Mouse (Mus musculus) thymus, adult 2 months (tissue): ENCODE data around the gene Creld1. TPM values are rescaled to one million over a fixed set of nuclear protein-coding genes. Genes with fewer than 3 reads are reported as not detected.

ENCODE experiments used
- DNase-seq: peaks from one replicate; pipeline ENCODE4 v3.0.0; 2021
- H3K27ac ChIP-seq: fragments of 200-500 bp; 2 replicates; pipeline ENCODE4 v1.5.1; 2012; ENCODE audit warnings: low read length, control low read depth; ENCODE audit not compliant: control insufficient read depth, insufficient read depth
- H3K27me3 ChIP-seq: fragments of 200-500 bp; 2 replicates; pipeline ENCODE4 v1.6.1; 2012; ENCODE audit warnings: mild to moderate bottlenecking, low read length, moderate library complexity, mixed read lengths; ENCODE audit not compliant: control insufficient read depth, insufficient read depth
- H3K36me3 ChIP-seq: fragments of 200-500 bp; 2 replicates; pipeline ENCODE4 v1.6.1; 2012; ENCODE audit warnings: mild to moderate bottlenecking, low read length, moderate library complexity; ENCODE audit not compliant: control insufficient read depth, insufficient read depth
- H3K4me1 ChIP-seq: fragments of 200-500 bp; replicated peaks from 2 replicates; pipeline ENCODE4 v1.6.1; 2012; ENCODE audit warnings: low read length; ENCODE audit not compliant: control insufficient read depth, insufficient read depth
- H3K4me3 ChIP-seq: fragments of 200-500 bp; 2 replicates; pipeline ENCODE4 v1.5.1; 2012; ENCODE audit warnings: mild to moderate bottlenecking, low read length, control low read depth, moderate library complexity; ENCODE audit not compliant: control insufficient read depth, insufficient read depth
- CTCF ChIP-seq: fragments of 200-500 bp; IDR thresholded peaks from 2 replicates; pipeline ENCODE4 v1.5.1; 2012; ENCODE audit warnings: mild to moderate bottlenecking, control low read depth, low read length, moderate library complexity, borderline replicate concordance; ENCODE audit not compliant: control insufficient read depth, poor library complexity, insufficient read depth; ENCODE audit errors: extremely low read depth
- POLR2A ChIP-seq: fragments of 200-500 bp; IDR thresholded peaks from 2 replicates; pipeline ENCODE4 v1.6.1; 2012; ENCODE audit warnings: mild to moderate bottlenecking, low read length, control low read depth, moderate library complexity; ENCODE audit not compliant: control insufficient read depth, poor library complexity, insufficient read depth; ENCODE audit errors: extremely low read depth
- WGBS: fragments of 180-500 bp; shearing (Covaris S2); methylation state at CpG from one replicate; pipeline ENCODE4 v1.1.7; 2018; 5-methylcytosine and 5-hydroxymethylcytosine counted together
- polyA plus RNA-seq: library from polyadenylated mRNA; depleted of rRNA; stranded (reverse); fragments of >200 nt; gene quantifications from 2 replicates; pipeline ENCODE4 v1.2.3, GENCODE M21; 2012; rRNA removed

The Creld1 gene
- polyA plus RNA-seq, 1 experiment = 16.1 TPM

DNA sequence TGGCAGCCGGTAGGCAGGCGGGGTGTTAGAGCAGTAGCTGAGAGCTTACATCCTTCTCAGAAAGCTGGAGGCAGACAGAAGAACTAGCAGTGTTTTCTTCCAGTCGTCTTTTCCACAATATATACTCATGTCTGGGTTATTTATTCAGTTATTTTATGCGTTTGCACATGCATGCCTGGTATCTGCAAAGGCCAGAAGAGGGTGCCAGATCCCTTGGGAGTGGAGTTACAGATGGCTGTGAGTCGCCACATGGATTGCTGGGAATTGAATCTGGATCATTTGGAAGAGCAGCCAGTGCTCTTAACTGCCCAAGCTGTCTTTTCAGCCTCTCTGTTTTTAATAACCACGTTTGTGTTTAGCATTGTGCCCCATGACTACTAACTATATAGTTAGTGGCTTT, 58.5 kb downstream of the Creld1 start:
- no peak overlapping the region for H3K27ac ChIP-seq
- no peak overlapping the region for H3K4me3 ChIP-seq
- TF ChIP-seq POLR2A (no peak), CTCF (no peak)
- no peak for DNase-seq
- WGBS = 91% methylated on average over 6 of the region's 6 CpGs
- no peaks in the 10 kb centered on the region for H3K27me3 ChIP-seq
- no peaks in the 10 kb centered on the region for H3K4me1 ChIP-seq
- no peaks in the 10 kb centered on the region for H3K36me3 ChIP-seq

Other genes with a start within 250 kb of the Creld1 start
- 80.0 and 82.9 TPM in 2 replicates for gene Mtmr14, start 245.5 kb upstream of the Creld1 start, polyA plus RNA-seq
- gene Cpne9, start 201.0 kb upstream of the Creld1 start, polyA plus RNA-seq = 0.65 and 1.5 TPM in 2 replicates
- 65.7 and 66.2 TPM in 2 replicates for gene Brpf1, start 176.2 kb upstream of the Creld1 start, polyA plus RNA-seq
- 23.1 and 23.4 TPM in 2 replicates for gene Ogg1, start 156.3 kb upstream of the Creld1 start, polyA plus RNA-seq
- 12.6 and 18.3 TPM in 2 replicates for gene Camk1, start 139.3 kb upstream of the Creld1 start, polyA plus RNA-seq
- gene Tada3, start 105.4 kb upstream of the Creld1 start, polyA plus RNA-seq = 31.6 and 32.6 TPM in 2 replicates
- 118 and 120 TPM in 2 replicates for gene Arpc4, start 105.2 kb upstream of the Creld1 start, polyA plus RNA-seq
- 38.4 and 43.1 TPM in 2 replicates for gene Ttll3, start 94.0 kb upstream of the Creld1 start, polyA plus RNA-seq
- 81.6 and 94.5 TPM in 2 replicates for gene Rpusd3, start 64.0 kb upstream of the Creld1 start, polyA plus RNA-seq
- gene Cidec, start 47.5 kb upstream of the Creld1 start, polyA plus RNA-seq = 103 and 116 TPM in 2 replicates
- gene Jagn1, start 40.7 kb upstream of the Creld1 start, polyA plus RNA-seq = 69.6 and 75.5 TPM in 2 replicates
- gene Il17re, start 24.8 kb upstream of the Creld1 start, polyA plus RNA-seq = 22.8 and 32.5 TPM in 2 replicates
- gene Il17rc, start 11.9 kb upstream of the Creld1 start, polyA plus RNA-seq = 14.3 and 15.4 TPM in 2 replicates
- gene Prrt3, start 18.6 kb downstream of the Creld1 start, polyA plus RNA-seq = 0.16 and 0.28 TPM in 2 replicates
- 54.5 and 59.7 TPM in 2 replicates for gene Emc3, start 48.4 kb downstream of the Creld1 start, polyA plus RNA-seq
- 13.3 and 17.4 TPM in 2 replicates for gene Fancd2, start 48.4 kb downstream of the Creld1 start, polyA plus RNA-seq
- not detected in 2 replicates for gene Fancd2os, start 117.4 kb downstream of the Creld1 start, polyA plus RNA-seq
- gene Brk1, start 121.5 kb downstream of the Creld1 start, polyA plus RNA-seq = 197 and 243 TPM in 2 replicates
- 33.5 and 37.9 TPM in 2 replicates for gene Vhl, start 140.7 kb downstream of the Creld1 start, polyA plus RNA-seq
- gene Irak2, start 155.2 kb downstream of the Creld1 start, polyA plus RNA-seq = 16.5 and 17.8 TPM in 2 replicates
- 35.2 and 35.7 TPM in 2 replicates for gene Tatdn2, start 213.8 kb downstream of the Creld1 start, polyA plus RNA-seq
- 1.8 and 2.0 TPM in 2 replicates for gene Ghrl, start 236.6 kb downstream of the Creld1 start, polyA plus RNA-seq